Mouse (Mus musculus) MEL (cell line): ENCODE results near the gene Batf3. TPM values are rescaled to one million over a fixed set of nuclear protein-coding genes. Genes with fewer than 3 reads are reported as not detected.

ENCODE experiments used
- DNase-seq: peaks from one replicate; pipeline ENCODE4 v3.0.0; 2011; ENCODE audit warnings: low read depth, low spot score
- H3K27ac ChIP-seq: 2 replicates; pipeline ENCODE4 v1.5.1; 2012; ENCODE audit warnings: low read depth, mild to moderate bottlenecking, control low read depth, low read length, moderate library complexity; ENCODE audit not compliant: control insufficient read depth
- H3K27me3 ChIP-seq, 2 experiments: fragments of 150-350 bp in 1 of 2; sonication (generic) in 1 of 2; 2 replicates each; pipeline ENCODE4 v1.6.1; 2012; ENCODE audit warnings: low read length in 2 of 2, mild to moderate bottlenecking in 2 of 2, improper control_type of control experiment in 1 of 2, moderate library complexity in 1 of 2; ENCODE audit not compliant: insufficient read depth in 2 of 2, control insufficient read depth in 1 of 2
- H3K36me3 ChIP-seq, 2 experiments: 2 replicates each; pipeline ENCODE4 v1.6.1; 2012 to 2014; ENCODE audit warnings: low read length in 2 of 2, improper control_type of control experiment in 1 of 2, inconsistent platforms in 1 of 2, mild to moderate bottlenecking in 1 of 2; ENCODE audit not compliant: insufficient read depth in 2 of 2, control insufficient read depth in 1 of 2
- H3K4me1 ChIP-seq, 2 experiments: fragments of 150-350 bp in 1 of 2; sonication (generic) in 1 of 2; 2 replicates each; pipeline ENCODE4 v1.6.1; 2012; ENCODE audit warnings: low read length in 2 of 2, improper control_type of control experiment in 1 of 2, mild to moderate bottlenecking in 1 of 2; ENCODE audit not compliant: insufficient read depth in 2 of 2, control insufficient read depth in 1 of 2
- H3K4me3 ChIP-seq, 2 experiments: fragments of 150-350 bp in 1 of 2; sonication (generic) in 1 of 2; 2 replicates each; pipeline ENCODE4 v1.5.1; 2012; ENCODE audit warnings: low read depth in 2 of 2, low read length in 2 of 2, mild to moderate bottlenecking in 2 of 2, moderate library complexity in 2 of 2, control low read depth in 1 of 2, improper control_type of control experiment in 1 of 2; ENCODE audit not compliant: control insufficient read depth in 1 of 2, insufficient read depth in 1 of 2
- H3K79me2 ChIP-seq: 2 replicates; pipeline ENCODE4 v1.6.1; 2012; ENCODE audit warnings: mild to moderate bottlenecking, low read length, moderate library complexity; ENCODE audit not compliant: control insufficient read depth, poor library complexity, insufficient read depth
- H3K9ac ChIP-seq: 2 replicates; pipeline ENCODE4 v1.6.1; 2012; ENCODE audit warnings: low read depth, mild to moderate bottlenecking, control low read depth, low read length, moderate library complexity; ENCODE audit not compliant: control insufficient read depth, poor library complexity, severe bottlenecking
- H3K9me3 ChIP-seq: fragments of 150-350 bp; sonication (generic); replicated peaks from 2 replicates; pipeline ENCODE4 v1.6.1; 2012; ENCODE audit warnings: mild to moderate bottlenecking, low read length, improper control_type of control experiment, moderate library complexity; ENCODE audit not compliant: insufficient read depth
- ELF1 ChIP-seq: IDR thresholded peaks from 2 replicates; pipeline ENCODE4 v1.6.1; 2014; ENCODE audit warnings: low read depth, mild to moderate bottlenecking, inconsistent platforms, low read length, improper control_type of control experiment, moderate library complexity
- ETS1 ChIP-seq: IDR thresholded peaks from 2 replicates; pipeline ENCODE4 v1.6.1; 2012; ENCODE audit warnings: low read depth, mild to moderate bottlenecking, inconsistent platforms, low read length, improper control_type of control experiment, moderate library complexity
- GATA1 ChIP-seq: IDR thresholded peaks from 2 replicates; pipeline ENCODE4 v1.6.1; 2011; ENCODE audit warnings: low read depth, low read length, improper control_type of control experiment
- JUND ChIP-seq: IDR thresholded peaks from 2 replicates; pipeline ENCODE4 v1.6.1; 2011; ENCODE audit warnings: low read depth, mild to moderate bottlenecking, improper control_type of control experiment, low read length
- KAT2A ChIP-seq: conservative IDR thresholded peaks from 2 replicates; pipeline ENCODE4 v1.6.1; 2012; ENCODE audit warnings: low read depth, low read length, improper control_type of control experiment, inconsistent platforms
- MYB ChIP-seq: IDR thresholded peaks from 2 replicates; pipeline ENCODE4 v1.6.1; 2011; ENCODE audit warnings: mild to moderate bottlenecking, low read depth, low read length, improper control_type of control experiment
- NELFE ChIP-seq: IDR thresholded peaks from 2 replicates; pipeline ENCODE4 v1.6.1; 2011; ENCODE audit warnings: low read depth, low read length, improper control_type of control experiment
- POLR2AphosphoS2 ChIP-seq: IDR thresholded peaks from 2 replicates; pipeline ENCODE4 v1.6.1; 2011; ENCODE audit warnings: low read length, improper control_type of control experiment
- RAD21 ChIP-seq: IDR thresholded peaks from 2 replicates; pipeline ENCODE4 v1.6.1; 2011; ENCODE audit warnings: mild to moderate bottlenecking, low read depth, low read length, improper control_type of control experiment
- RCOR1 ChIP-seq: IDR thresholded peaks from 2 replicates; pipeline ENCODE4 v1.6.1; 2012; ENCODE audit warnings: low read depth, mild to moderate bottlenecking, inconsistent platforms, low read length, improper control_type of control experiment
- TCF12 ChIP-seq: IDR thresholded peaks from 2 replicates; pipeline ENCODE4 v1.6.1; 2014; ENCODE audit warnings: low read depth, mild to moderate bottlenecking, inconsistent platforms, low read length, improper control_type of control experiment, moderate library complexity
- UBTF ChIP-seq: IDR thresholded peaks from 2 replicates; pipeline ENCODE4 v1.6.1; 2012; ENCODE audit warnings: low read depth, mild to moderate bottlenecking, inconsistent platforms, low read length, improper control_type of control experiment, moderate library complexity, borderline replicate concordance; ENCODE audit not compliant: insufficient read depth
- USF1 ChIP-seq: IDR thresholded peaks from 2 replicates; pipeline ENCODE4 v1.6.1; 2014; ENCODE audit warnings: low read depth, mild to moderate bottlenecking, inconsistent platforms, low read length, improper control_type of control experiment, moderate library complexity
- ZNF384 ChIP-seq: IDR thresholded peaks from 2 replicates; pipeline ENCODE4 v1.6.1; 2012; ENCODE audit warnings: low read depth, mild to moderate bottlenecking, inconsistent platforms, low read length, improper control_type of control experiment
- polyA plus RNA-seq, 2 experiments: library from polyadenylated mRNA; stranded (reverse) in 1 of 2; unstranded in 1 of 2; fragments of >175 nt in 1 of 2; fragments of >200 nt in 1 of 2; gene quantifications; 2 replicates each; pipeline versions ENCODE4 v1.2.1 to v1.2.4; 2012; ENCODE audit warnings: low replicate concordance in 2 of 2, low read depth in 1 of 2; ENCODE audit not compliant: insufficient read length in 2 of 2, insufficient read depth in 1 of 2, missing spikeins in 1 of 2
- total RNA-seq: library from RNA; depleted of rRNA; stranded (reverse); fragments of 300-350 nt; gene quantifications from 2 replicates; pipeline ENCODE4 v1.2.3, GENCODE M21; 2012

Gene Batf3
- total and polyA plus RNA-seq, 3 experiments = 1.5 to 2.4 TPM; not detected in 1

DNA sequence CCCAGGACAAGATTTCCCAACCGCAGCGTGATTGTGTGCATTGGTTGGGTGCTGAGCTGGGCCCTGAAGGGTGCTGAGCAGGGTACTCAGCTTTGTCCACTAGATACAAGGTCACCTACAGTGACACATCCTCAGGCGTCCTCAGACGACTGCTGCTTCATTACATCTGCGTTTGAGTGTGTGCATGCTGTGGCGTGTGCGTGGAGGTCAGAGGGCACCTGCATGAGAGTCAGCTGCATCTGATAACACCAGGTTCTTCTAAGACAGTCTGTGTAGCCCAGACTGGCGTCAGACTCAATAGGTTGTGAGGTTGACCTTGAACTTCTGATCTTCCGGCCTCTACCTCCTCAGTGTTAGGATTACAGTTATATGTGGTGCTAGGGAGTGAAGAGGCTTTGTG lies 7.6 kb downstream of the Batf3 start:
- Histone ChIP-seq H3K9me3 (no peaks in the 10 kb centered on the region), H3K4me3 (no peak overlapping the region), H3K9ac (no peak overlapping the region), H3K4me1 (no peaks in the 10 kb centered on the region), H3K36me3 (no peaks in the 10 kb centered on the region), H3K27me3 (no peaks in the 10 kb centered on the region), H3K27ac (no peak overlapping the region), H3K79me2 (no peaks in the 10 kb centered on the region)
- DNase-seq = no peak
- TF ChIP-seq UBTF (no peak), RCOR1 (no peak), NELFE (no peak), JUND (no peak), GATA1 (no peak), KAT2A (no peak), POLR2AphosphoS2 (no peak), ELF1 (no peak)

DNA sequence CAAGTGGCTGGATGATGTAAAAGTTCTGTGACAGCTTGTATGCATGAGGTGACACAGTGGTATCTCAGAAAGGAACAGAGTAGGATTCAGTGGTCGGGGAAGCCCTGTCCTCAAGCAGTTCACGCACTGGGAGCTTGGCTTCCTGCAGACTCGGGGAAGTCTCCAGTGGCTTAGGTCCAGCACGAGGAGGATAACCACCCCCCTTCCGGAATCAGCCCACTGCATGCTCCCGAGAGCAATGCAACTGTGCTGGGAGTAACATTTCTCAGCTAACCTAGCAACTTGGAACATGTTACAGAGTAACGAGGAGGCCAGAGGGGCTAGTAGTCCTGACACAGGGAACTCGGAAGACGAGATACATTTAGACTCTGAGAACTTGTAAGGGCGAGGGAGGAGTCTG lies 9.7 kb downstream of the Batf3 start:
- no peaks in the 10 kb centered on the region for H3K27me3 ChIP-seq
- peaks cover 0 to 3% of the 10 kb centered on the region in 2 experiments; a peak in 1 of 4 replicates for H3K36me3 ChIP-seq

GRCm38 (mm10) chr1:191109907-191110306 lies 12.3 kb downstream of the Batf3 start:
- TF ChIP-seq POLR2AphosphoS2 = no peak
- no peak for TF ChIP-seq USF1
- Histone ChIP-seq H3K9ac (no peak overlapping the region), H3K9me3 (no peaks in the 10 kb centered on the region)

More for the DNA sequence above, 9.7 kb downstream of the Batf3 start:
- H3K27ac ChIP-seq = no peak overlapping the region
- H3K9me3 ChIP-seq = no peaks in the 10 kb centered on the region
- H3K4me3 ChIP-seq = no peak overlapping the region
- TF ChIP-seq JUND = no peak
- no peak for TF ChIP-seq ETS1
- no peak for TF ChIP-seq TCF12
- no peak for TF ChIP-seq MYB
- no peak for TF ChIP-seq RAD21
- no peak for TF ChIP-seq KAT2A
- TF ChIP-seq ZNF384 = no peak
- TF ChIP-seq, all 39 proteins: peak for 0
- Histone ChIP-seq H3K9ac (no peak overlapping the region), H3K4me1 (peaks cover 0 to 4% of the 10 kb centered on the region in 2 experiments; a peak in 1 of 4 replicates), H3K79me2 (no peaks in the 10 kb centered on the region)
- DNase-seq = no peak

More at GRCm38 (mm10) chr1:191109907-191110306, 12.3 kb downstream of the Batf3 start:
- no peak overlapping the region for H3K4me3 ChIP-seq
- peaks cover 3 to 12% of the 10 kb centered on the region in 2 experiments for H3K4me1 ChIP-seq
- peaks cover 0 to 8% of the 10 kb centered on the region in 2 experiments; a peak in 2 of 4 replicates for H3K36me3 ChIP-seq
- no peak overlapping the region for H3K27ac ChIP-seq
- no peaks in the 10 kb centered on the region for H3K79me2 ChIP-seq
- no peaks in the 10 kb centered on the region for H3K27me3 ChIP-seq
- DNase-seq = no peak
